Mouse (Mus musculus) hindbrain, embryonic 11.5 days (tissue): ENCODE results near the gene Gm4869. TPM values are rescaled to one million over a fixed set of nuclear protein-coding genes. Genes with fewer than 3 reads are reported as not detected.

Source experiments
- ATAC-seq: fragments of 200-750 bp; cut with Nextera tagmentation; 2 replicates; pipeline ENCODE4 v1.8.0; 2017; ENCODE audit warnings: mild to moderate bottlenecking, moderate TSS enrichment, moderate library complexity; ENCODE audit not compliant: low FRiP score
- DNase-seq: peaks from one replicate; pipeline ENCODE4 v3.0.0-alpha.2; 2015; ENCODE audit warnings: low spot score
- H3K27ac ChIP-seq: fragments of 300-500 bp; sonication (generic); 2 replicates; pipeline ENCODE4 v1.5.1; 2014; ENCODE audit warnings: mild to moderate bottlenecking, low read depth, low read length
- H3K27me3 ChIP-seq: fragments of 300-500 bp; sonication (generic); 2 replicates; pipeline ENCODE4 v1.6.1; 2014; ENCODE audit warnings: mild to moderate bottlenecking, low read length, moderate library complexity, mixed read lengths; ENCODE audit not compliant: control insufficient read depth, insufficient read depth
- H3K36me3 ChIP-seq: fragments of 300-500 bp; sonication (generic); 2 replicates; pipeline ENCODE4 v1.6.1; 2014; ENCODE audit warnings: mild to moderate bottlenecking, low read length, moderate library complexity, mixed read lengths; ENCODE audit not compliant: control insufficient read depth, insufficient read depth
- H3K4me1 ChIP-seq: fragments of 300-500 bp; sonication (generic); replicated peaks from 2 replicates; pipeline ENCODE4 v1.6.1; 2014; ENCODE audit warnings: low read length, mixed read lengths; ENCODE audit not compliant: control insufficient read depth, insufficient read depth
- H3K4me2 ChIP-seq: fragments of 300-500 bp; sonication (generic); replicated peaks from 2 replicates; pipeline ENCODE4 v1.6.1; 2014; ENCODE audit warnings: mild to moderate bottlenecking, low read depth, low read length
- H3K4me3 ChIP-seq: fragments of 300-500 bp; sonication (generic); 2 replicates; pipeline ENCODE4 v1.5.1; 2014; ENCODE audit warnings: low read depth, low read length
- H3K9ac ChIP-seq: fragments of 300-500 bp; sonication (generic); 2 replicates; pipeline ENCODE4 v1.6.1; 2014; ENCODE audit warnings: low read depth, low read length
- H3K9me3 ChIP-seq: fragments of 300-500 bp; sonication (generic); 2 replicates; pipeline ENCODE4 v1.6.1; 2016; ENCODE audit warnings: low read length; ENCODE audit not compliant: control insufficient read depth
- WGBS: fragments of 180-500 bp; shearing (Covaris S2); extraction: QIAGEN DNeasy Blood & Tissue Kit; methylation state at CpG from one replicate; pipeline ENCODE4 v1.1.7; 2014; 5-methylcytosine and 5-hydroxymethylcytosine counted together
- polyA plus RNA-seq: library from polyadenylated mRNA; unstranded; fragments of >200 nt; fragmentation: Nextera tagmentation; extraction: Ambion mirVana; gene quantifications from 2 replicates; pipeline ENCODE4 v1.2.1, GENCODE M21; 2014

Gm4869 gene
- polyA plus RNA-seq, 1 experiment from 2014 or later, result 0.08 TPM

GRCm38 (mm10) chr5:140538111-140538683 lies 92.8 kb downstream of the Gm4869 start:
- H3K27ac ChIP-seq, result no peak overlapping the region
- no peak overlapping the region for H3K4me2 ChIP-seq
- WGBS, result 63% methylated on average over 13 of the region's 13 CpGs
- no peaks in the 10 kb centered on the region for H3K4me1 ChIP-seq
- no peaks in the 10 kb centered on the region for H3K9me3 ChIP-seq
- H3K27me3 ChIP-seq, result no peaks in the 10 kb centered on the region
- ATAC-seq, result no peak
- no peaks in the 10 kb centered on the region for H3K36me3 ChIP-seq
- no peak overlapping the region for H3K9ac ChIP-seq
- no peak for DNase-seq
- H3K4me3 ChIP-seq, result no peak overlapping the region

GRCm38 (mm10) chr5:140540106-140540505 lies 94.7 kb downstream of the Gm4869 start:
- Histone ChIP-seq H3K27me3 (no peaks in the 10 kb centered on the region), H3K4me3 (no peak overlapping the region), H3K4me1 (no peaks in the 10 kb centered on the region), H3K36me3 (no peaks in the 10 kb centered on the region), H3K27ac (no peak overlapping the region), H3K4me2 (no peak overlapping the region), H3K9ac (no peak overlapping the region), H3K9me3 (no peaks in the 10 kb centered on the region)
- ATAC-seq (no peak), DNase-seq (peak; percentile 90)
- 19% methylated on average over 8 of the region's 8 CpGs for WGBS

- Histone ChIP-seq H3K4me3 (no peak overlapping the region), H3K4me1 (no peaks in the 10 kb centered on the region), H3K36me3 (no peaks in the 10 kb centered on the region), H3K27me3 (no peaks in the 10 kb centered on the region), H3K4me2 (no peak overlapping the region), H3K9me3 (no peaks in the 10 kb centered on the region), H3K27ac (no peak overlapping the region), H3K9ac (no peak overlapping the region)
- no peak for DNase-seq
- ATAC-seq, result no peak
- WGBS, result 67% methylated on average over 9 of the region's 9 CpGs
These were observed 97.5 kb downstream of the Gm4869 start for GRCm38 (mm10) chr5:140542811-140543575.

Other genes starting within 250 kb of the Gm4869 start
- gene Mad1l1, start 124.1 kb upstream of the Gm4869 start, polyA plus RNA-seq, result 35.1 and 37.2 TPM in 2 replicates
- 36.0 and 41.5 TPM in 2 replicates for gene Nudt1, start 124.0 kb upstream of the Gm4869 start, polyA plus RNA-seq
- gene Mrm2, start 113.7 kb upstream of the Gm4869 start, polyA plus RNA-seq, result 21.9 and 22.0 TPM in 2 replicates
- gene Snx8, start 56.4 kb upstream of the Gm4869 start, polyA plus RNA-seq, result 5.4 and 7.4 TPM in 2 replicates
- 168 and 182 TPM in 2 replicates for gene Eif3b, start 26.3 kb upstream of the Gm4869 start, polyA plus RNA-seq
- 9.7 and 10.8 TPM in 2 replicates for gene Chst12, start 59.9 kb downstream of the Gm4869 start, polyA plus RNA-seq
- not detected in 2 replicates for gene Grifin, start 119.4 kb downstream of the Gm4869 start, polyA plus RNA-seq
- gene Lfng, start 161.7 kb downstream of the Gm4869 start, polyA plus RNA-seq, result 34.1 and 38.8 TPM in 2 replicates
- gene Ttyh3, start 203.4 kb downstream of the Gm4869 start, polyA plus RNA-seq, result 52.9 and 53.1 TPM in 2 replicates